Mouse (Mus musculus) embryonic facial prominence, embryonic 14.5 days (tissue): Measurements from ENCODE around the gene Ugt1a6b. TPM values are rescaled to one million over a fixed set of nuclear protein-coding genes. Genes with fewer than 3 reads are reported as not detected.

Experiments used
- ATAC-seq: fragments of 200-750 bp; cut with Nextera tagmentation; 2 replicates; pipeline ENCODE4 v1.8.0; 2017; ENCODE audit warnings: low read depth, moderate number of reproducible peaks, moderate TSS enrichment
- DNase-seq: peaks from one replicate; pipeline ENCODE4 v3.0.0-alpha.2; 2015; ENCODE audit warnings: low spot score
- H3K27ac ChIP-seq: fragments of 300-500 bp; sonication (generic); replicated peaks from 2 replicates; pipeline ENCODE4 v1.5.1; 2014; ENCODE audit warnings: low read depth, mild to moderate bottlenecking, low read length, moderate library complexity
- H3K27me3 ChIP-seq: fragments of 300-500 bp; sonication (generic); replicated peaks from 2 replicates; pipeline ENCODE4 v1.6.1; 2014; ENCODE audit warnings: low read length; ENCODE audit not compliant: control insufficient read depth, insufficient read depth
- H3K36me3 ChIP-seq: fragments of 300-500 bp; sonication (generic); 2 replicates; pipeline ENCODE4 v1.6.1; 2014; ENCODE audit warnings: low read length, mixed read lengths; ENCODE audit not compliant: control insufficient read depth, insufficient read depth
- H3K4me1 ChIP-seq: fragments of 300-500 bp; sonication (generic); 2 replicates; pipeline ENCODE4 v1.6.1; 2014; ENCODE audit warnings: antibody characterized with exemption, low read length; ENCODE audit not compliant: control insufficient read depth, insufficient read depth
- H3K4me2 ChIP-seq: fragments of 300-500 bp; sonication (generic); 2 replicates; pipeline ENCODE4 v1.6.1; 2014; ENCODE audit warnings: low read depth, mild to moderate bottlenecking, low read length, moderate library complexity, mixed read lengths
- H3K4me3 ChIP-seq: fragments of 300-500 bp; sonication (generic); 2 replicates; pipeline ENCODE4 v1.5.1; 2014; ENCODE audit warnings: low read depth, mild to moderate bottlenecking, low read length
- H3K9ac ChIP-seq: fragments of 300-500 bp; sonication (generic); 2 replicates; pipeline ENCODE4 v1.6.1; 2014; ENCODE audit warnings: low read depth, mild to moderate bottlenecking, low read length, moderate library complexity, mixed read lengths
- H3K9me3 ChIP-seq: fragments of 300-500 bp; sonication (generic); 2 replicates; pipeline ENCODE4 v1.6.1; 2016; ENCODE audit warnings: low read length; ENCODE audit not compliant: control insufficient read depth
- WGBS: fragments of 180-500 bp; shearing (Covaris S2); extraction: QIAGEN DNeasy Blood & Tissue Kit; methylation state at CpG from one replicate; pipeline ENCODE4 v1.1.7; 2014; 5-methylcytosine and 5-hydroxymethylcytosine counted together
- polyA plus RNA-seq: library from polyadenylated mRNA; unstranded; fragments of >200 nt; fragmentation: Nextera tagmentation; extraction: Ambion mirVana; gene quantifications from 2 replicates; pipeline ENCODE4 v1.2.1, GENCODE M21; 2014

Gene Ugt1a6b
- polyA plus RNA-seq, 1 experiment from 2014 or later: 2.0 TPM

DNA sequence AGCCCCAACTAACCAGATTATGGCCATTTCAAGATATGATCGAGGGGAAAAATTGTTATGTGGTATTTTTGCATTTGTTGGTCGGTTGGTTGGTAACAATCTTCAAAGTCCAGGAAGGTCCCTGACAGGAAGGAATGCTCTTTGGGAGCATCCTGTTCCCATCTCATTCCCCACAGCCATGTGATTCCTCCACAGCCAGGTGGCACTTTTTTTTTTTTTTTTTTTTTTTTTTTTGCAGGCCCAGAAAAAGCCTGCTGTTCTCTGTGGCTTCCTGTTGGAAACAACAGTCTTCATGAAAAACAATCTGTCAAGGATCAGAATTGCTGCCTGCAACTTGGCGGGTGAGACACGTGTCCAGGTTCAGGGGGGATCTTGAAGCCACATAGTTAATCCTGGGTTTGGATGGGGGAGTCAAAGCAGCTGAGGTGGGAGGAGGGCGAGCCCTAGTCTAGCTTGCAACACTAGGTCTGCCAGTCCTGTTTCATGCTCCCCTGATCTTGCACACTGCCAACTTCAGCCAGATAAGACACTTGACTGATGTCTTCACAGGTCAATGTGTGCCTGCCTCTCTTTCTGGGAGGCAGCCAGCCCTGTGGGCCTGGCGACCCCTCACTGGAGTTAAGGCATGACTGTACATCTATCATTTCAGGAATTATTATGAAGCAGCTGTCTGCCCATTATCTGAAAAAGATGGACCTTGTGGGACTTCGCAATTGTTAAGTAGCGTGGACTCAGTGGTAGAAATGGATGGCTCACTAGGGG lies 156.0 kb downstream of the Ugt1a6b start:
- ATAC-seq: no peak
- Histone ChIP-seq H3K4me1 (no peaks in the 10 kb centered on the region), H3K4me3 (no peak overlapping the region), H3K27me3 (no peaks in the 10 kb centered on the region), H3K4me2 (no peak overlapping the region), H3K9ac (no peak overlapping the region; the same call in 1 of the 2 replicates), H3K27ac (no peak overlapping the region), H3K36me3 (peaks cover 48% of the 10 kb centered on the region), H3K9me3 (peaks cover 27% of the 10 kb centered on the region)
- 73% methylated on average over 8 of the region's 8 CpGs for WGBS
- peak; percentile 79 for DNase-seq

GRCm38 (mm10) chr1:88259643-88260024 lies 156.6 kb downstream of the Ugt1a6b start:
- H3K4me3 ChIP-seq: no peak overlapping the region
- 78% methylated on average over 4 of the region's 4 CpGs for WGBS
- no peak overlapping the region; the same call in 1 of the 2 replicates for H3K9ac ChIP-seq
- DNase-seq (no peak), ATAC-seq (no peak)
- no peak overlapping the region for H3K4me2 ChIP-seq
- H3K36me3 ChIP-seq: peaks cover 53% of the 10 kb centered on the region
- peaks cover 22% of the 10 kb centered on the region for H3K9me3 ChIP-seq
- H3K27ac ChIP-seq: no peak overlapping the region
- H3K27me3 ChIP-seq: no peaks in the 10 kb centered on the region
- H3K4me1 ChIP-seq: no peaks in the 10 kb centered on the region

GRCm38 (mm10) chr1:88260114-88260513 lies 157.1 kb downstream of the Ugt1a6b start:
- no peak overlapping the region for H3K4me2 ChIP-seq
- DNase-seq: peak; percentile 78
- no peak overlapping the region for H3K9ac ChIP-seq
- ATAC-seq: no peak; the same call in 1 of the 2 replicates
- 74% methylated on average over 6 of the region's 6 CpGs for WGBS
- H3K36me3 ChIP-seq: peaks cover 58% of the 10 kb centered on the region
- no peaks in the 10 kb centered on the region for H3K4me1 ChIP-seq
- H3K27me3 ChIP-seq: no peaks in the 10 kb centered on the region
- H3K9me3 ChIP-seq: peaks cover 17% of the 10 kb centered on the region
- H3K27ac ChIP-seq: no peak overlapping the region
- H3K4me3 ChIP-seq: no peak overlapping the region

GRCm38 (mm10) chr1:88260604-88261377 lies 157.7 kb downstream of the Ugt1a6b start:
- H3K27ac ChIP-seq: no peak overlapping the region
- no peak for DNase-seq
- H3K36me3 ChIP-seq: peaks cover 65% of the 10 kb centered on the region
- ATAC-seq: no peak
- H3K9ac ChIP-seq: no peak overlapping the region
- H3K9me3 ChIP-seq: peaks cover 11% of the 10 kb centered on the region
- H3K4me1 ChIP-seq: no peaks in the 10 kb centered on the region
- H3K4me3 ChIP-seq: no peak overlapping the region
- H3K4me2 ChIP-seq: no peak overlapping the region
- 84% methylated on average over 10 of the region's 10 CpGs for WGBS
- H3K27me3 ChIP-seq: no peaks in the 10 kb centered on the region

- WGBS: 85% methylated on average over 7 of the region's 7 CpGs
- Histone ChIP-seq H3K27ac (no peak overlapping the region), H3K36me3 (peaks cover 74% of the 10 kb centered on the region), H3K4me2 (no peak overlapping the region), H3K4me3 (no peak overlapping the region), H3K4me1 (no peaks in the 10 kb centered on the region), H3K9me3 (peaks cover 3% of the 10 kb centered on the region; the same call in 1 of the 2 replicates), H3K9ac (no peak overlapping the region), H3K27me3 (no peaks in the 10 kb centered on the region)
- DNase-seq (peak; percentile 93), ATAC-seq (peak; percentile 16)
Measured at GRCm38 (mm10) chr1:88261706-88262105, 158.7 kb downstream of the Ugt1a6b start.

DNA sequence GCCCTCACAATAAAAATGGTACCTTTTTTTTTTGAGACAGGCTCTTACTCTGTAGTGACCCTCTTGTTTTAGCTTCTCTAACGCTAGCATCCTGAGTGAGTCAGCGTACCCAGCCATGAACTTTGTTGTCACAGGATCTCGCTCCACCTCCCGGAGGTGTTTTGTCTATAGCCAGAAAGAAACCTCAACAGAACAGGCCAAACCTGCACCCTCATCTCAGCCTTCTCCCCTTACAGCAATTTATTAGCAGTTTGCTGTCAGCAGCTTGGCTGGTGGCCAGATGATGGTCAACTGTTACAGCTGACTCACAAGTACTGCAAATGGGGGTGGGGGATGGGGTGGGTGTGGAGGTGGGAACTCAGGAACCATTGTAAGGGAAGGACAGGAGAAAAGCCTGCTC lies 159.2 kb downstream of the Ugt1a6b start:
- ATAC-seq: peak; percentile 56
- H3K4me2 ChIP-seq: no peak overlapping the region
- H3K9me3 ChIP-seq: no peaks in the 10 kb centered on the region; the same call in 1 of the 2 replicates
- H3K27ac ChIP-seq: no peak overlapping the region
- DNase-seq: peak; percentile 98
- no peaks in the 10 kb centered on the region for H3K4me1 ChIP-seq
- no peak overlapping the region for H3K4me3 ChIP-seq
- no peak overlapping the region for H3K9ac ChIP-seq
- WGBS: 74% methylated on average over 4 of the region's 4 CpGs
- H3K36me3 ChIP-seq: peaks cover 80% of the 10 kb centered on the region
- H3K27me3 ChIP-seq: no peaks in the 10 kb centered on the region

DNA sequence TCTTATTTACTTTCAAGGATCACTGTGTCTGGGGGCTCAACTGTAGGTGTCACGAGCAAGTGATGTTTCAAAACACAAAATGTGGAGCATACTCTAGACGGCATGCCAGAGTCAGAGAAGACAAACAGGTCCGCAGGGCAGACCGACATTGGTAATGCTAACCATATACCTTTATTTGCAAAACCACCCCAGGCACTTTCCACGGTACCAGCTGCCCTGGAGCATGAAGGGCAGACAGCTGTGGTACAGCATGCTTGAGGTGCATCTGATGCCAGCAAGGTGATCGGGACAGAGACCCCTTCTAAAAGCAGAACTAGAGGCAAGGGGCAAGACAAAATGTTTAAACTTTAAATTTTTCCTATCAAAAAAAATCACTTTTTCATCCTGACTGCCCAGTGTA lies 159.9 kb downstream of the Ugt1a6b start:
- H3K4me1 ChIP-seq: no peaks in the 10 kb centered on the region
- H3K9me3 ChIP-seq: no peaks in the 10 kb centered on the region
- no peaks in the 10 kb centered on the region for H3K27me3 ChIP-seq
- DNase-seq (no peak), ATAC-seq (0 out of 2 replicates have a peak, but pooled peaks have one; percentile 1)
- 75% methylated on average over 6 of the region's 6 CpGs for WGBS
- no peak overlapping the region for H3K27ac ChIP-seq
- peaks cover 87% of the 10 kb centered on the region for H3K36me3 ChIP-seq
- no peak overlapping the region for H3K4me3 ChIP-seq
- no peak overlapping the region for H3K9ac ChIP-seq
- H3K4me2 ChIP-seq: no peak overlapping the region

- DNase-seq (no peak), ATAC-seq (no peak)
- Histone ChIP-seq H3K27me3 (no peaks in the 10 kb centered on the region), H3K9me3 (no peaks in the 10 kb centered on the region), H3K4me2 (no peak overlapping the region), H3K27ac (no peak overlapping the region), H3K4me1 (no peaks in the 10 kb centered on the region), H3K9ac (no peak overlapping the region), H3K36me3 (peaks cover 95% of the 10 kb centered on the region), H3K4me3 (no peak overlapping the region)
- 92% methylated on average over 5 of the region's 5 CpGs for WGBS
Measured at GRCm38 (mm10) chr1:88263778-88264177, 160.7 kb downstream of the Ugt1a6b start.
